Mouse (Mus musculus) fat pad, adult 2 months (tissue): ENCODE data around the gene Rspo1.

Experiments
- DNase-seq: peaks from one replicate; pipeline ENCODE4 v3.0.0-alpha.2; 2011; ENCODE audit warnings: low read depth, low spot score; ENCODE audit errors: extremely low read depth

The Rspo1 gene

DNA sequence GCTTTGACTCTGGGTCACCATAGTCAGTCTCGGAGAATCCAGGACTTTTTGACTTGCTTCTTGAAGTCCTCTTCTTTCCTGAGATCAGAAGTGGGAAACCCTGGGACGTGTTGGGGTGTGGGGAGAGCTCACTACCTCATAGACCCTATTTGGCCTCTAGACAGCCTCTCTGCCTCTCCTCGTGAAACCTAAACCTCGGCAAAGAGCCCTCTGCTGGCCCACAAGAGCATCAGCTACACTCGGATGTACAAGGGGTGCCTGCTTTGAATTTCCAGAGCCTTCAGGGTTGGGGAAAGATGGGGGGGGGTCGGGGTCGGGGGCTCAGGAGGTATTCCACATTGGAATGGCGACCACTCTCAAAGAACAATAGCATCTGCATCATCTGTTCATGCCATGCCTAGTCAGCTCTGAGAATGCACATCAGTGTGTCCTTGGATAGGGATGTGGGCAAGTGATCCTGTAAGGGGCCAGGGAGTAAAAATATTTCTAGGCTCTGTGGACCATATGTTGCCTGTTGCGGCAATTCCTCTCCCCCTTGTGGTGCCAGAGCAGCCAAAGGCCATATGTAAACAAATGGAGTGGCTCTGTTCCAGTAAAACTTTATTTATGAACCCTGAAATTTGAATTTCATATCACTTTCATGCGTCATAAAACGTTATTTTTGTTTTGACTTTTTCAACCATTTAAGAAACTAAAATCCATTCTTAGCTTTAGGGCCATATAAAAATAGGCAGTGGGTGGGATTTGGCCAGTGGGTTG, 34.7 kb downstream of the Rspo1 start:
- no peak for DNase-seq

DNA sequence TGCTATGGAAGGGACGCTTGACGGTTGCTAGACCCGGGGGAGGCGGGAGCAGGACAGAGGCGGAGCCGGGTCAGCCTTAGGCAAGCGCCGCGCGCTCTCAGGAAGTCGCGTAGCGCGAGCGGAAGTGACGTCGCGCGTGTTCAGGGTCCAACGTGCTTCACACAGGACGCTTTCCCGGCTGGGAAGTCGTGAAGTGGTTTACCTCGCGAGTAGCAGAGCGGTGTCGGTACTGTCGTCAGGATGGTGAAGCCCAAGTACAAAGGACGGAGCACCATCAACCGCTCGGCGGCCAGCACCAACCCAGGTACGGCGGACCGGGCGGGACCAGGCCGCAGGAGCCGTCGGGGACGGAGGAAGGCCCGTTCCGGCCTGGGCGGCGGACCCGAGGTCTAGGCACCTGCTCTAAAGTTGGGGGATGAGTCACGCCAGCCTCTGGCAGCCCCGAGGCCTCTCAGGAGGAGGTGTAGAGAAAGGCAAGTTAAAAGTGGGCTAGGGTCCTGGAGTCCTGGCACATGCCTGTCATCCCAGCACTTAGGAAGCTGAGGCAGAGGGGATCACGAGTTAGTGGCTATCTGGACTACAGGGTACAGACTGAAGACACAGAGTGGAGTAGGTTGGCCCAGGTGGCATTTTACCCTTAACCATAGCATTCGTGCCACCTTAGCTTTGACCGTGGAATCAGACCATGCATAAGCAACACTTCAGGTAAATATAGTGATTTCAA, 43.8 kb downstream of the Rspo1 start:
- no peak for DNase-seq

DNA sequence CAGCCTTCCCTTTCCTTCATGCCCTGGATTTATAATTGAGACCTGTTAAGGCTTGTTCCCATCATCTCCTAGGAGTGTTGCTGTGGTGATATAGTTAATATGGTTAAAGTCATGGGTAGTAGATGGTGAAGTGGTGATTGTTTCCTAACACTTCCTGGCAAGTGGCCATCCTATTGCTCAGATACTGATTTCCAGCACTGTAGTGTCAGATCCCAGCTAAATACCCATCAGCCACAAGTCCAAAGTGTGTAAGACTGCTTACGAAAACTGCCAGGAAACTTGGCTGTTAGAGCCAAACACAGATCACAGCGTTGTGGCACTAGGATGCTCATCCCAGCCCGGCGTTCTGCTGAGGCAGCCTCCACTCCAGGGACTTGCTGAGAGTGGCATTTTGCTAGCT, 48.1 kb downstream of the Rspo1 start:
- peak; percentile 57 for DNase-seq

DNA sequence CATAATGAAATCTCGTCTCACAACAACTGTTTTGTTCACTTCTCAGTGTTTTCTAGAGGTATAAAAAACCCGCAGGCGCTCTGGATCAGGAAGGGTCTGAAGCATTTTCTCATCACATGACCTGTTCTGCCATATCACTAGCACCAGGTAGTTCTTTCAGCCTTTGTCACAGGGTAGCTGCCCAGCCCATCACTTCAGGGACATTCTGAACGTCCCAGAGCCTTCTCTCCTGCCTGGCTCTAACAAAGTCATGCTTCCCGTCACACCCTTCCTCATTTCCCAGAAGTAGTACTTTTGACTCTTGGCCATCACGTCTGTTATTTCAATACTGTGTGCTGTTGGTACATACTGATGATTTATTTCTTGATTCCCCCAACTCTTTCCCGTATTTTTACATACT, 58.2 kb downstream of the Rspo1 start:
- DNase-seq = no peak

- no peak for DNase-seq
Observed at GRCm38 (mm10) chr4:125055385-125055784, 69.2 kb downstream of the Rspo1 start.

DNA sequence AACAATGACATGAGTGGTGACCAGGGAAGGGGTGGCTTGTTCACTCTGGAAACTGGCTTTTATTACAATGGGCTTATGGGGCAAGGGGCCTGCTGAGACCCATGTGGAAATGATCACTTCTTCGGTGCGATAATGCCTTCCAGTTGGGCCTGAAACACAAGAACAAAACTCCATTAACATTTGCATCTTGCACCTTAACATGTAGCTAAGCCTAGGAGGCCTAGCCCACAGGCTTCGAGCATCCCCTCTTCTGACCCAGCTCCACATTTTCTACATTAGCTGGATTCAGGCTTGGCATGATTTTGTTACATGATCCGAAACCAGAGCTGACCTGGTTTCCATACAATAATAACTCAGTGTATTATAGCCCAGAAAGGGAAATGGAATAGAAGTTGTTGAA, 70.2 kb downstream of the Rspo1 start:
- no peak for DNase-seq

DNA sequence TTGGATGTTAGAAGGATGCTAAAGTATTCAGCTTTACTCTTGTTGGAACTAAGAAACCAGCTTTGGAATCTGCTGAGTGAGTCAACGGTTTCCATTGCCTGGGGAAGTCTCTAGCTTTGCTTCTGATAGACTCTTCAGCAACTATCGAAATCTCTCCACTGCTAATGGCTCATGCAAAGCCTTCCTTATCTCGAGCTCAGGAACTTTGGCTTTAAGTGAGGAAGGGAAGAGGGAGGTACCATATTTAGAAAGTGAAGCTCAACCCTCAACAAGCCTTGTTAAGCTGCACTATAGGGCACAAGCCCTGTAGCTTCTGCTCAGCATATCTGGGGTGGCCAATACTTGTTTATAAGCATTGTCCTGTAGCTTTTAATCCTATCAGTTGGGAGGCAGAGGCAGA, 71.0 kb downstream of the Rspo1 start:
- DNase-seq = no peak

DNA sequence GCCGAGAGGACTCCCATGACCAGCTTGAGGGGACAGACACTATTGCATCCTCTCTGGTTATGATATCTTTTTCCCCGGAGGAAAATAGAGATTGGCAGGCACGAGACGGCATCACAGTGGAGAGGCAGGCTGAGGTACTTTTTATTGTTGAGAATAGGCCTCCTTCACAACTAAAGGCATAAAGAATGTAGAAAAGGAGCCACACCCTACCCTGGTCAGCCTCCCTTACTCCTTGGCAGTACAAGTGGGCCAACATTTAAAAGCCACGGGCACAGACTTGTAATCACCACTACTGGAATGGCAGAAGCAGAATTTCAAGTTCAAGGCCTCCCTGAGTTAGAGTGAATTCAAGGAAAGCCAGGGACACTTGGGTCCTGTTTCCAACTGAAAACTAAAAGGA, 71.8 kb downstream of the Rspo1 start:
- no peak for DNase-seq
